Mouse (Mus musculus) intestine, embryonic 15.5 days (tissue): Measurements from ENCODE around the gene Cdh13. TPM values are rescaled to one million over a fixed set of nuclear protein-coding genes. Genes with fewer than 3 reads are reported as not detected.

Experiments
- ATAC-seq: fragments of 200-750 bp; cut with Nextera tagmentation; 2 replicates; pipeline ENCODE4 v1.8.0; 2017; ENCODE audit warnings: moderate TSS enrichment, moderate library complexity
- H3K27ac ChIP-seq: fragments of 300-500 bp; sonication (generic); 2 replicates; pipeline ENCODE4 v1.5.1; 2015; ENCODE audit warnings: mild to moderate bottlenecking, inconsistent platforms
- H3K27me3 ChIP-seq: fragments of 300-500 bp; sonication (generic); replicated peaks from 2 replicates; pipeline ENCODE4 v1.6.1; 2015; ENCODE audit warnings: inconsistent platforms
- H3K36me3 ChIP-seq: fragments of 300-500 bp; sonication (generic); 2 replicates; pipeline ENCODE4 v1.6.1; 2015; ENCODE audit warnings: inconsistent platforms
- H3K4me1 ChIP-seq: fragments of 300-500 bp; sonication (generic); replicated peaks from 2 replicates; pipeline ENCODE4 v1.6.1; 2015; ENCODE audit warnings: inconsistent platforms
- H3K4me2 ChIP-seq: fragments of 300-500 bp; sonication (generic); replicated peaks from 2 replicates; pipeline ENCODE4 v1.6.1; 2015; ENCODE audit warnings: mild to moderate bottlenecking, inconsistent platforms
- H3K4me3 ChIP-seq: fragments of 300-500 bp; sonication (generic); replicated peaks from 2 replicates; pipeline ENCODE4 v1.5.1; 2015; ENCODE audit warnings: inconsistent platforms
- H3K9ac ChIP-seq: fragments of 300-500 bp; sonication (generic); 2 replicates; pipeline ENCODE4 v1.6.1; 2015; ENCODE audit warnings: inconsistent platforms
- H3K9me3 ChIP-seq: fragments of 300-500 bp; sonication (generic); 2 replicates; pipeline ENCODE4 v1.6.1; 2016; ENCODE audit warnings: inconsistent platforms
- WGBS: fragments of 180-500 bp; shearing (Covaris S2); methylation state at CpG from one replicate; pipeline ENCODE4 v1.1.7; 2015; 5-methylcytosine and 5-hydroxymethylcytosine counted together
- polyA plus RNA-seq: library from polyadenylated mRNA; unstranded; fragments of >200 nt; fragmentation: Nextera tagmentation; extraction: Ambion mirVana; gene quantifications from 2 replicates; pipeline ENCODE4 v1.2.1, GENCODE M21; 2015

The Cdh13 gene
- polyA plus RNA-seq, 1 experiment from 2014 or later = 6.5 TPM

DNA sequence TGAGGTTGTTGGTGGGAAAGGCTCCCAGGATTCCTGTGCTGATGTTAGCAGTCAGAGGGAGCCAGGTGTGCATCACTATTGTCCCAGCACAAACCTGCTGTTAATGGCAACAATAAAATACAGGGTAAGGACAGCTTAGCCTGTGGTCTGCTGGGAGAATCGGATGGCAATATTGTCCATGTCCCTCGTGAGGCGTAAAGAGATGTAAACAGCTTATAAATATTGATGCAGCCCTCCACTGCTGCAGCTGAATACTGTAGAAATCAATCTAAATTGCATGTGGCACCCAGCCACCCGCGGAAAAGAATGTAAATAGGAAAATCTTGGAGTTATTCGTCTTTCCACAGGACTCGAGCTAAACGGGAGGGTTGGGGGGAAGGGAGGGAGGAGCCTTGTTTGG, 844.3 kb downstream of the Cdh13 start:
- H3K4me1 ChIP-seq = no peaks in the 10 kb centered on the region
- ATAC-seq = no peak
- no peaks in the 10 kb centered on the region for H3K27me3 ChIP-seq
- 34% methylated on average over 8 of the region's 8 CpGs for WGBS
- no peak overlapping the region for H3K4me3 ChIP-seq
- H3K27ac ChIP-seq = no peak overlapping the region
- H3K9me3 ChIP-seq = no peaks in the 10 kb centered on the region
- no peak overlapping the region for H3K4me2 ChIP-seq
- H3K9ac ChIP-seq = no peak overlapping the region
- no peaks in the 10 kb centered on the region for H3K36me3 ChIP-seq

DNA sequence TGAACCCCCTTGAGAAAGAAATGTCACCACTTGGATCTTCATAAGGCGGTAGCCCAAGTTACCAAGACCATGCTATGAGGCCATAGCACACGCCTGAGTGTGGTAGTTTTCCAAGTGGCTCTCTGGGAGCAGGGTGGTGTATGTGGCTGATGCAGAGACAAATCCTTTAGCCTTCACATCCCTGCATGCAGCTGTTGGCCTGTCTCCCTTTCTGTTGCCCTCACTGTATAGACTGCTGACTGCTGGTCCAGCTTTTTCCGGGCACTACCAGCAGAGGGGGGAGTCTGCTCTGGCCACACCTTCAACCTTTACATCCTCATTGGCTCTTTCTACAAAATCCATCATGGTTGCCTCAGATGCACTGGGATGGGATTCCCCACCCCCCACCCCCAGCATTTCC, 844.7 kb downstream of the Cdh13 start:
- ATAC-seq = no peak
- H3K27ac ChIP-seq = no peak overlapping the region
- H3K27me3 ChIP-seq = no peaks in the 10 kb centered on the region

DNA sequence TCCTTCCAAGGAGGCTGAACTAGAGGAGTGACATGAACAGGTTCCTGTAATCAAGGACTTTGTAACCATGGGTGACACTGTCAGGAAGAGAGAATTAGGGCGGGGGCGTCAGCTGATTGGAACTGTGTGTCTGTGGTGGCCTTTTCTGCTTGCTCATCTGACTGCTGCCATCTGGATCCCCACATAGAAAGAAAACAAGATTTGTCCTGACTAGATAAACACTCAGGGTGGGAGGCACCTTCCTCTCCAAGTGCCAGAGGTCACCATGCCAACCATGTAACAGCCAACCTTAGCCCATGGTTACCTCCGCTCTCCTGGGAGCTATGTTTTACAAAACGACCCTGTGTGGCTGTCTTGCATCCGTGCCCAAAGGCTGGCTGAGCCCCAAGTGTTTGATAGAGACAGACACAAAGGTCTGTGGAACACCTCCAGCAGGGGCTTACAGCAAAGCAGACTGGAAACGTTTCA, 873.0 kb downstream of the Cdh13 start:
- WGBS = 62% methylated on average over 6 of the region's 6 CpGs
- no peaks in the 10 kb centered on the region for H3K27me3 ChIP-seq
- H3K9me3 ChIP-seq = no peaks in the 10 kb centered on the region
- no peak overlapping the region for H3K27ac ChIP-seq
- no peaks in the 10 kb centered on the region for H3K36me3 ChIP-seq
- no peak overlapping the region for H3K9ac ChIP-seq
- no peak overlapping the region for H3K4me2 ChIP-seq
- H3K4me1 ChIP-seq = no peaks in the 10 kb centered on the region
- ATAC-seq = no peak
- H3K4me3 ChIP-seq = no peak overlapping the region

More for the DNA sequence above, 844.7 kb downstream of the Cdh13 start:
- Histone ChIP-seq H3K36me3 (no peaks in the 10 kb centered on the region), H3K4me1 (no peaks in the 10 kb centered on the region), H3K9ac (no peak overlapping the region), H3K9me3 (no peaks in the 10 kb centered on the region), H3K4me3 (no peak overlapping the region), H3K4me2 (no peak overlapping the region)
- 39% methylated on average over 3 of the region's 3 CpGs for WGBS

DNA sequence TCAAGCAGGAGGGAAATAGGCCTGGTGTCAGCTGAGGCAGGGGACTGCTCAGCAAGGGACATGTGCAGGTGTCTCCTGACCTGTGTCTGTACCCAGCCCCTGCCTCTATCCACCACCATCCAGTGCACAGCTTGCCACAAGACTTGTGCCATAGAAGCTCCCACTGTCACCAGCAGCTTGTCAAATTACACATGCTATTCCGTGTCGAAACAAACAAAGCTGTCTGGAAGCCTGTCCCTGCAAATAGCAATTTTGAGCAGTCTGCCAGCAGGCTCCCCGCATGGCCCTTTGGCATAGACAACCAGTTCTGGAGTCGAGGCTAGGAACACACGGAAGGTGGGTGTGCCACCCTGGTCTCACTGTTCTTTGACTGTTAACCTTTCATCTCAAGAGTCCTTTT, 875.1 kb downstream of the Cdh13 start:
- 90% methylated on average over 5 of the region's 5 CpGs for WGBS

DNA sequence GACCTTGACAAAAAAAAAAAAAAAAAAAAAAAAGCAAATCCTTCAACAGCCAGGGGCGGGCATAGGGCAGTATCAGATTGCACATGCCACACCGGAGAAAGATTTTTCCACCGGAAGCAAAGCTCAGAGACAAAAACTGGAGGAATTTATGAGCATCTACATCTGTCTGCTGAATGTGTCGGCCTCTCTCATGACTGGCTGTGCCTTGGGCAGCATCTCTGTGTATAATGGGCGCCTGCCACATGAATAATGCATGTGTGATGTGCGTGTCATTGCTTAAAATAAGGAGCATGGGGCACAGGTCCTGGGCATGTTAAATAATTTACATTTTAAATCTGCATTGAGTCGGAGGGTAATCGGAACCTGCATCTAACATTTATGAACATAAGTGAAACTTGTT, 876.3 kb downstream of the Cdh13 start:
- Histone ChIP-seq H3K9me3 (no peaks in the 10 kb centered on the region), H3K27ac (no peak overlapping the region), H3K4me3 (no peak overlapping the region), H3K36me3 (no peaks in the 10 kb centered on the region), H3K4me1 (no peaks in the 10 kb centered on the region), H3K4me2 (no peak overlapping the region), H3K9ac (no peak overlapping the region), H3K27me3 (no peaks in the 10 kb centered on the region)
- ATAC-seq = no peak
- 55% methylated on average over 8 of the region's 8 CpGs for WGBS

More for the DNA sequence above, 875.1 kb downstream of the Cdh13 start:
- H3K36me3 ChIP-seq = no peaks in the 10 kb centered on the region
- H3K4me3 ChIP-seq = no peak overlapping the region
- no peak for ATAC-seq
- H3K9ac ChIP-seq = no peak overlapping the region
- H3K9me3 ChIP-seq = no peaks in the 10 kb centered on the region
- H3K27me3 ChIP-seq = no peaks in the 10 kb centered on the region
- H3K4me2 ChIP-seq = no peak overlapping the region
- H3K4me1 ChIP-seq = no peaks in the 10 kb centered on the region
- H3K27ac ChIP-seq = no peak overlapping the region

DNA sequence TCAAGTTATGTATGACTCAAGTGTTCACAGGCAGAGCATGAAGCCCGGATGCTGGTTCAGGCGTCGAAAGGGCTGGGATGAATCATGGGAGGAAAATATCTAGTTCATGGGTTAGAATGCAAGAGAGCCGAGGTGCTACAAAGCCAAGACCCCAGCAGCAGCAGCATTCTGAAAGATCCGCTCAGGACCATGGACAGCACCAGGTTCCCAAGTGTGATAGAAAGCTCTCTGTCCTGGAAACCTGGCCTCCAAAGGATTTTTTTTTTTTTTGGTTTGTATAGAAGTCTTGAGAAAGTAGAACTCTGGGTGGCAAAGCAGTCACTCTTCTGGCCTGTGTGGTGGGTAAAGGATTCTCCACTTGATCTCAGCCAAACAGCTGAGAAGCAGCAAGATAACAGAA, 880.5 kb downstream of the Cdh13 start:
- H3K4me3 ChIP-seq = no peak overlapping the region
- 51% methylated on average over 5 of the region's 5 CpGs for WGBS

DNA sequence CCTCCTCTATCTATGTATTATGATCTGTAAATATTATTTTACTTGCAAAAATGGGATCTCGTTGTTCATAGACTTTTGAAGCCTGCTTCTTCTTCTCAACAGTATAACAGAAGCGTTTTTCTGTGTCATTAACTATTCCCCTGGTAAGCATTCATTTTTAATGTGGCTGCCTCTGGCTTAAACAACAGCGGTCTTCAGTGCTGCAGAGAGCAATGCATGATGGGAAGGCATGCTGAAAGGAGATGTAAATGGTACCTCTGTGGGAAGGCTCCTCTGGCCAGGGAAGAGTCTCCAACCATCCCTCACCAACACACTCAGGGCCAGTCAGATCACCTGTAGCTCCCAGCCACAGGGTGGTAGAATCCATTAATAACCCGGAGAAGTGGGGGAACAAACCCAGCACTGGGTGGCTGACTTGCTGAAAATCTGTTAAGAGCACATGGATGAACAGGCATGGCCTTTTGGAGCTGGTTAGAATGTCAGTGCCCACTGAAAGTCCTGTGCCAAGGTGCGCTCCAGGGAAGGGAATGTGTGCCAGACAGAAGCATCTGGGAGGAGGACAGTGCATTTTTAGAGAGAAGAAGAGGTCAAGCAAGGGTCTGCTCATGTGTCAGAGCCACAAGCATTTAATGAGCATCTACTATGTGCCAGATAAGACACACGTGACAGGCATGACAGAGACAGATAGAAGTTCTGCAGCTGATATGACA, 893.8 kb downstream of the Cdh13 start:
- Histone ChIP-seq H3K27ac (no peak overlapping the region), H3K4me3 (no peak overlapping the region), H3K9ac (no peak overlapping the region), H3K4me2 (no peak overlapping the region), H3K4me1 (no peaks in the 10 kb centered on the region), H3K27me3 (no peaks in the 10 kb centered on the region), H3K36me3 (no peaks in the 10 kb centered on the region), H3K9me3 (no peaks in the 10 kb centered on the region)
- 72% methylated on average over 6 of the region's 6 CpGs for WGBS
- no peak for ATAC-seq

More for the DNA sequence above, 880.5 kb downstream of the Cdh13 start:
- Histone ChIP-seq H3K27me3 (no peaks in the 10 kb centered on the region), H3K4me1 (no peaks in the 10 kb centered on the region), H3K9ac (no peak overlapping the region), H3K9me3 (no peaks in the 10 kb centered on the region), H3K4me2 (no peak overlapping the region), H3K27ac (no peak overlapping the region), H3K36me3 (no peaks in the 10 kb centered on the region)
- no peak for ATAC-seq

DNA sequence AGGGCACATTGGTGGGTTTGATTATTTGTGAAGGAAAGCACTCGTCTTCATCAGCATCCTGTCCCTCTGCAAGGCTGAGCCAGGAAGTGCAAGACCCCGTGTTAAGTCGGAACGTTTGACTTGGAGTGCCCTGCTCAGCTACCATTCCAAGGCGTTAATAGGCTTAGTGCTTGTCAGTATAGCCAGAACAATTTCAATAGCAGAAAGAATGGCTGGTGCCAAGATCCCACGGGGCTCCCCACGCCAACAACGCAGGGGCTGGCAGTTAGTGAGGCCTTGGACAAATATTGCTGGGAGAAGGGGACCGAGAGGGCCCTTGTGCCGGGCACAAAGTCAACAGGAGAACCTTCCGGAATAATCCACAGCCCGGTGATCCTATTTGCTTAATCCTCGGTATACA, 897.1 kb downstream of the Cdh13 start:
- ATAC-seq = no peak
- no peaks in the 10 kb centered on the region for H3K4me1 ChIP-seq
- H3K36me3 ChIP-seq = no peaks in the 10 kb centered on the region
- 55% methylated on average over 13 of the region's 13 CpGs for WGBS
- no peak overlapping the region for H3K4me3 ChIP-seq
- no peak overlapping the region for H3K9ac ChIP-seq
- H3K27ac ChIP-seq = no peak overlapping the region
- H3K27me3 ChIP-seq = no peaks in the 10 kb centered on the region
- no peak overlapping the region for H3K4me2 ChIP-seq
- no peaks in the 10 kb centered on the region for H3K9me3 ChIP-seq

DNA sequence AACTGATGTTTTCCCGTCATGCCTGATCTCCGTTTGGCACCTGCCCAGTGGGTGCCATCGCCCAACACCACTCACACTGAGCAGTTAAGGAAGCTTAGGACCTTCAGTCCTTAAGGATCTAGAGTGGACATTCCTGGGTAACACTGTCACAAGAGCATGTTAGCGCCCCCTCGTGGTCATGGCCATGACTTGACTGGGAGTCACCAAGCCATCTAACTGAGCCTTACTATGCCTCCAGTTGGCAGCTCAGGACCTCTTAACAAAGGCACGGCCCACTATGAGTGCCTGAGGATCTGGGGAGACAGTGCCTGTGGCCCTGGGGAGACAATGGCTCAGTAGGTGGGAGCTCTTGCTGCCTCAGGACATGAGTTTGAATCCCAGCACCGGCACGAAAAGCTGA, 912.2 kb downstream of the Cdh13 start:
- Histone ChIP-seq H3K27me3 (no peaks in the 10 kb centered on the region), H3K9me3 (no peaks in the 10 kb centered on the region), H3K4me3 (no peak overlapping the region), H3K36me3 (no peaks in the 10 kb centered on the region), H3K9ac (no peak overlapping the region), H3K4me2 (no peak overlapping the region), H3K27ac (no peak overlapping the region), H3K4me1 (no peaks in the 10 kb centered on the region)
- WGBS = 66% methylated on average over 8 of the region's 8 CpGs
- ATAC-seq = no peak

DNA sequence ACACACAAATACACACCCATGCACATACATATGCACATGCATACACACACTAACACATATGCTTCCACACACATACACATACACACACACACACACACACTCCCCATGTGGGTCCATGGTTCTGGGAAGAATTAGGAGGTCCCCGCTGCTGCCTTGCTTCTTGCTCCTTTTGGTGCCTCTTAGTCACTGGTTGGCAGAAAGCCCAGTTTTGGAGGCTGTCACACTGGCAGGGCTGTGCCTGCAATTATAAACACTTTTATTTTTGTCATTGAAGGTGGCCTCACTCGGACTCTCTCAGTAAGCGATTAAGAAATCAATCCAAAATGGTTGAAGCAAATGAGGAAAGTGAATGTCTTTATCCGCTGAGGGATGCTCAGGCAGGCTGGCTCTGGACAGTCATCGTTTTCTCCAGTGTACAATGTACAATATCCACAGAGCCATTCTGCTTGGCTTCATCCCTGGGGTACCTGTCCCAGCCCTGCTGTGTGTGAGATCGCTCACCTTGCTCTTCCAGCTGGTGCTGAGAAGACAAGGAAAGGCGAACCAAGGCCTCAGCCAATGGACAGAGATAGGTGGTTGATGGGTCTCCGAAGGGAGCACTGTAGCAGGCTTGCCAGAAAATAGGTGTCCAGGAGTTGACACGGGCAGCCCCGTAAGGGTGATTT, 913.1 kb downstream of the Cdh13 start:
- ATAC-seq = no peak
- H3K4me3 ChIP-seq = no peak overlapping the region
- WGBS = 68% methylated on average over 10 of the region's 10 CpGs
- H3K36me3 ChIP-seq = no peaks in the 10 kb centered on the region
- no peak overlapping the region for H3K27ac ChIP-seq
- H3K27me3 ChIP-seq = no peaks in the 10 kb centered on the region
- no peak overlapping the region for H3K4me2 ChIP-seq
- no peaks in the 10 kb centered on the region for H3K9me3 ChIP-seq
- H3K4me1 ChIP-seq = no peaks in the 10 kb centered on the region
- no peak overlapping the region for H3K9ac ChIP-seq

DNA sequence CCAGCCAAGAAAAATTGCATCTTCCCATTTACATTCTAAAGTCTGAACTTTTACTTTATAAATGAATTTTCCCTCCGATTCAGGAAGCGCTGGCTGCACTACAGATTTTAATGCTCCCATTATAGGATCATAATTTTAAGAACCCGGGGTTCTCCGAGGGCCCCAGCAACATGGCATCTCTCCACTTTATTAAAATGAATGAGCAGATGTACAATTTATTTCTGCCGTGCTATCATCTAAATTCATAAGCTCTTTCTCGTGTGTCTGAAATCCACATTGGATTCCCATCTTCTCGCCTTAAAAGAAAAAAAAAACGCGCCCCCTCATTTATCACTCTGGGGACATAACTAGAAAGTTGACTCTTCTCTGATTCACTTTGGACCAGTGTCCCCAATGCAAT, 925.0 kb downstream of the Cdh13 start:
- no peaks in the 10 kb centered on the region for H3K27me3 ChIP-seq
- H3K9me3 ChIP-seq = no peaks in the 10 kb centered on the region
- no peak overlapping the region for H3K27ac ChIP-seq
- H3K36me3 ChIP-seq = no peaks in the 10 kb centered on the region
- H3K4me2 ChIP-seq = no peak overlapping the region
- no peaks in the 10 kb centered on the region for H3K4me1 ChIP-seq
- H3K9ac ChIP-seq = no peak overlapping the region
- 81% methylated on average over 9 of the region's 9 CpGs for WGBS
- H3K4me3 ChIP-seq = no peak overlapping the region
- ATAC-seq = no peak

DNA sequence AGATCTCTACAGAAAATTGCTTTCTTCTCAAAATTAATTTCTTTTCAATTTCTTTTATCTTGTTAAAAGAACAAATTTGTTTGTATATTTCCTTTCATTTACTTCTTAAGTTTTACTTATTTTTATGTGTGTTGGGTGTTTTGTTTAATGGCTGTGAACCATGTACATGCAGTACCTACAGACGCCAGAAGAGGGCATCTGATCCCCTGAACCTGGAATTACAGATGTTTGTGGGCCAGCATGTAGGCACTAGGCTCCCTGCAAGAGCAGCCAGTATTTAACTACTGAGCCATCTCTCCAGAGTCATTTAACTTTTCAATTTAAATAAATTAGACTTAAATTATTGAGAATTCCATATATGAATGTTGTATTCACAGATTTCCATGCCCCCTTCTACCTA, 941.0 kb downstream of the Cdh13 start:
- Histone ChIP-seq H3K4me3 (no peak overlapping the region), H3K9ac (no peak overlapping the region), H3K4me2 (no peak overlapping the region), H3K9me3 (no peaks in the 10 kb centered on the region), H3K4me1 (no peaks in the 10 kb centered on the region), H3K27me3 (no peaks in the 10 kb centered on the region), H3K27ac (no peak overlapping the region), H3K36me3 (no peaks in the 10 kb centered on the region)
- 7% methylated on average over 1 of the region's 1 CpGs for WGBS
- ATAC-seq = no peak

DNA sequence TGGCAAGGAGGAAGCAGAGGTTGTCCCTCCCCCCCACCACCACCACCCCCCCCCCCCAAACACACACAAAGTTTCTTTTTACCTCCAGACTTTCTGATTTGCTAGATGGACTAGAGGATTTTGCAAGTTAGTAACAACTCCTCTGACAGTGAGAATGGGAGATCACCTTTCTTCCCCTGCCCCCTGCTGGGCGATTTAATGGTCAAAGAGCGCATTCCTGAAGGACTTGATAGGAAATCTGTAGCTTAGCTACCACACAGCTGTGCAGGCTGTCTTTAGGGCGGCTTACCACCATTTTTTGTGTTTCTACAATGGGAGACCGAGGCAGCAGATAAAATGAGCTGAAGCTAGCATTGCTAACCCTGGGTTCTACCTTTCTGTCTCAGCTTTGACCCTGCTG, 961.6 kb downstream of the Cdh13 start:
- H3K27ac ChIP-seq = no peak overlapping the region
- no peaks in the 10 kb centered on the region for H3K4me1 ChIP-seq
- H3K9me3 ChIP-seq = no peaks in the 10 kb centered on the region
- no peak overlapping the region for H3K4me2 ChIP-seq
- no peaks in the 10 kb centered on the region for H3K36me3 ChIP-seq
- ATAC-seq = no peak
- no peaks in the 10 kb centered on the region for H3K27me3 ChIP-seq
- WGBS = 66% methylated on average over 4 of the region's 4 CpGs
- H3K4me3 ChIP-seq = no peak overlapping the region
- H3K9ac ChIP-seq = no peak overlapping the region
